Mouse (Mus musculus): ENCODE results near the gene Dab1.

DNA sequence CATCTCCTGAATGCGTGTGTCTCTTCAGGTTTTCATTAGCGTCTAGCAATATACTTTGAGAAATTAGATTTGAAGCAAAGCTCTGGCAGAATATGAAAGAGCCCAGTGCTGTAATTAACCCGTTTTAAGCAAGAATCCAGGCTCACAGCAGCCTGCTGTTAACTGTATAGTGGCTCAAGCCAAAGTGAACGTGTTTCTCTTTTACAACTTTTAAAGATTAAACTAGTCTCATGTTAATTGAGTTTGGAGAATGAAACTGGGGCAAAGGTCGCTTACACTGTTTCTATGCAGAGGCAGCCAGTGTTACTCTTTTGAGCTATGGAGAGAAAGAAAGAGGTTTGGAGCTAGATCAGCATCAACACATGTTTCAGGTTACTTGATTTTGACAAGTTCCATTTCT lies 766.1 kb downstream of the Dab1 start:
- TF ChIP-seq CTCF (IDR thresholded peaks at IDR 0.05) (no peak), EP300 (IDR thresholded peaks at IDR 0.05) (no peak)
